Mouse (Mus musculus): ENCODE data around the gene Psat1.

The Psat1 gene

GRCm38 (mm10) chr19:15864129-15864528, 83.0 kb downstream of the Psat1 start:
- no peak for DNase-seq (ENCODE audit: low read depth)

- DNase-seq (ENCODE audit: low read depth) = no peak
Observed at GRCm38 (mm10) chr19:15855379-15855778, 91.8 kb downstream of the Psat1 start.

Data from c-Kit-positive CD71-positive TER-119-negative erythroid progenitor cells, embryonic 14.5 days (primary cell).